In the genomic region with DNA sequence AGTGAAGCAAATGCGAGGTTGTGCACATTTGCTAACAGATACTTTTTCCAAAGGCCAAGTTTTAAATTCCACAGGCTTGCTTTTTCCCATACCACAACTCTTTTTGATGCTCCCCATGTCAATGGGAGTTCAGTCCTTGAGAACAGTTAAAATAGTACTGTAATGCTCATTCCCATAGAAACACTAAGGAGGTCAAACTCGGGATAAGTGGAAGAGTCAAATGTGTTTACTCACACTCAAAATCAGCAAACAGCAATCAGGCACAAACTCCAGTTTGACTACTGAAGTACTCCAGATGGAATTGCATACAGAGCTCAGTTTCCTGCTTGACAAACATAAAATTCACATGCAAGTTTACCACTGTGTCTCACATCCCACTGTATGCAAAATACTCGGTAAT, we compare ENCODE assay signal across 23 mouse cellular contexts.
"Had no signal": no experiment of that assay in that cellular context is flagged by ENCODE, and none has a peak within 500 bp of the region (broad histone marks: within the 10 kb centered on the region; RNA-seq: fewer than 3 reads in every experiment).

No protein-coding gene starts in this region.

- H3K4me2 ChIP-seq: heart, embryonic 11.5 days; heart, embryonic 13.5 days; heart, embryonic 15.5 days; hindbrain, embryonic 13.5 days; intestine, embryonic 15.5 days; limb, embryonic 12.5 days had no signal

- H3K9me3 ChIP-seq: heart, embryonic 13.5 days; heart, embryonic 15.5 days; hindbrain, embryonic 13.5 days; intestine, embryonic 15.5 days; limb, embryonic 10.5 days; limb, embryonic 12.5 days had no signal

- H3K36me3 ChIP-seq: heart, embryonic 13.5 days; heart, embryonic 15.5 days; hindbrain, embryonic 13.5 days; intestine, embryonic 15.5 days; limb, embryonic 10.5 days; limb, embryonic 12.5 days had no signal

- ATAC-seq: forebrain, postnatal 0 days; hindbrain, embryonic 16.5 days; inflammation-experienced regulatory T-cells, adult 6 months; intestine, embryonic 15.5 days; intestine, postnatal 0 days had no signal

- DNase-seq: forebrain, postnatal 0 days; gastrocnemius, postnatal 14 days; gastrocnemius, postnatal 36 days; heart, adult 11 months; heart, adult 2 months; heart, postnatal 14 days; heart, postnatal 36 days; kidney, adult 18-20 months; kidney, adult 8-10 months; kidney, postnatal 14 days; kidney, postnatal 4 days had no signal

- H3K27ac ChIP-seq: heart, adult 2 months; heart, embryonic 13.5 days; heart, embryonic 15.5 days; hindbrain, embryonic 13.5 days; intestine, embryonic 15.5 days; layer of hippocampus, adult 2 months; left cerebral cortex, adult 2 months; limb, embryonic 10.5 days; limb, embryonic 12.5 days had no signal

- H3K4me1 ChIP-seq: heart, embryonic 13.5 days; heart, embryonic 15.5 days; hindbrain, embryonic 13.5 days; intestine, embryonic 15.5 days; limb, embryonic 10.5 days; limb, embryonic 12.5 days had no signal

- H3K27me3 ChIP-seq: heart, embryonic 13.5 days; heart, embryonic 15.5 days; hindbrain, embryonic 13.5 days; intestine, embryonic 15.5 days; limb, embryonic 12.5 days had no signal

- H3K4me3 ChIP-seq: heart, adult 2 months; heart, embryonic 13.5 days; heart, embryonic 15.5 days; hindbrain, embryonic 13.5 days; intestine, embryonic 15.5 days; layer of hippocampus, adult 2 months; left cerebral cortex, adult 2 months; limb, embryonic 10.5 days; limb, embryonic 12.5 days had no signal

- H3K9ac ChIP-seq: forebrain, postnatal 0 days; heart, embryonic 13.5 days; heart, embryonic 15.5 days; hindbrain, embryonic 13.5 days; intestine, embryonic 15.5 days; limb, embryonic 12.5 days had no signal
